Mouse (Mus musculus): ENCODE measurements around the gene Galnt7.

DNA sequence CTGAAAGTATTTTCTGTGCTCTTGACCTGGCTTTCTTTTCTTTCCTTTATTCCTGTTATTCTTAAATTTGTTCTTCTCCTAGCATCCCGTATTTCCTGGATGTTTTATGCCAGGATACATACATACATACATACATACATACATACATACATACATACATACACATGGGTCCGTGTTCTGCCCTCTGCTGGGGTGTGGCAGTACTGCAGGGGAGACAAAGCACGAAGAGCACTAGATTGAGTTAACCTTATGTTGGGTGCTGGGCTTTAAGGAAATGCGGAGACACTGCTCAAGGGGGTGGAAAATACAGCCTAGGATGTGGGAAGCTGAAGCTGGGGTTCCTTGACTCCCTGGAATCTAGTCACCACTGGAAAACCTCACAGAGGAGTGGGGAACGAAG is 149.2 kb downstream of the Galnt7 start:
- no peak for TF ChIP-seq POLR2AphosphoS5 (IDR thresholded peaks at IDR 0.05; ENCODE audit: insufficient replicate concordance, low read depth, low read length)
- TF ChIP-seq GATA1 (IDR thresholded peaks at IDR 0.05; ENCODE audit: borderline replicate concordance, low read length): no peak
- TF ChIP-seq CTCF (IDR thresholded peaks at IDR 0.05; ENCODE audit: low read depth, low read length): peak; percentile 90

All from G1E (cell line).